In genomic region chr13:56664256-56665170, GRCm38 (mm10) we compare ENCODE assay signal across 14 mouse cellular contexts. TPM values are rescaled to one million over a fixed set of nuclear protein-coding genes. Genes with fewer than 3 reads are reported as not detected.
DNase-seq lines count a peak whose midpoint lies in the region; ATAC-seq and TF ChIP-seq lines count a peak whose summit lies in the region.
"Had no signal": no experiment of that assay in that cellular context is flagged by ENCODE, and none has a peak within 500 bp of the region (broad histone marks: within the 10 kb centered on the region; RNA-seq: fewer than 3 reads in every experiment).

No protein-coding gene starts in this region.

- H3K4me3 ChIP-seq in midbrain, embryonic 10.5 days, result no peak overlapping the region
- no peak overlapping the region for H3K4me3 ChIP-seq in midbrain, embryonic 16.5 days (ENCODE audit: low read depth, low read length)
- H3K4me3 ChIP-seq in kidney, embryonic 15.5 days (replicated peaks), result no peak overlapping the region
- H3K4me3 ChIP-seq in intestine, postnatal 0 days (ENCODE audit: low read depth, low read length), result no peak overlapping the region
- H3K4me3 ChIP-seq: forebrain, embryonic 15.5 days; hindbrain, embryonic 15.5 days had no signal

- peaks cover 6% of the 10 kb centered on the region for H3K4me1 ChIP-seq in midbrain, embryonic 10.5 days
- no peaks in the 10 kb centered on the region for H3K4me1 ChIP-seq in midbrain, embryonic 16.5 days (ENCODE audit: control insufficient read depth, insufficient read depth, low read length)
- peaks cover 15% of the 10 kb centered on the region for H3K4me1 ChIP-seq in kidney, embryonic 15.5 days
- H3K4me1 ChIP-seq in intestine, postnatal 0 days (replicated peaks; ENCODE audit: control insufficient read depth, insufficient read depth, low read length), result no peaks in the 10 kb centered on the region
- H3K4me1 ChIP-seq: forebrain, embryonic 15.5 days; hindbrain, embryonic 15.5 days had no signal

- H3K9ac ChIP-seq in midbrain, embryonic 16.5 days (ENCODE audit: low read depth, low read length), result no peak overlapping the region
- H3K9ac ChIP-seq in kidney, embryonic 15.5 days, result no peak overlapping the region
- H3K9ac ChIP-seq in intestine, postnatal 0 days (ENCODE audit: low read depth, low read length), result no peak overlapping the region
- H3K9ac ChIP-seq: forebrain, embryonic 15.5 days; hindbrain, embryonic 15.5 days; lung, embryonic 14.5 days had no signal

- 82% methylated on average over 17 of the region's 17 CpGs for WGBS in midbrain, embryonic 10.5 days
- WGBS in midbrain, embryonic 16.5 days, result 75% methylated on average over 17 of the region's 17 CpGs
- WGBS in kidney, embryonic 15.5 days, result 61% methylated on average over 17 of the region's 17 CpGs
- 67% methylated on average over 17 of the region's 17 CpGs for WGBS in intestine, postnatal 0 days

- peak; percentile 14 for DNase-seq in cerebellum, adult 8-10 months
- no peak for DNase-seq in cerebellum, postnatal 4 days (ENCODE audit: low spot score in 2 of 2)
- DNase-seq in midbrain, embryonic 10.5 days (ENCODE audit: low spot score), result no peak
- DNase-seq in mesoderm, embryonic 11.5 days (ENCODE audit: low read depth, low spot score), result peak; percentile 26
- DNase-seq in heart, adult 11 months, result no peak
- DNase-seq: kidney, adult 9 months; layer of hippocampus, adult 9-11 months; liver; lung, embryonic 14.5 days had no signal

- no peaks in the 10 kb centered on the region for H3K27me3 ChIP-seq in midbrain, embryonic 10.5 days (ENCODE audit: low read depth, poor library complexity, severe bottlenecking)
- no peaks in the 10 kb centered on the region for H3K27me3 ChIP-seq in midbrain, embryonic 16.5 days (ENCODE audit: control insufficient read depth, insufficient read depth, low read depth, low read length)
- no peaks in the 10 kb centered on the region for H3K27me3 ChIP-seq in kidney, embryonic 15.5 days
- no peaks in the 10 kb centered on the region for H3K27me3 ChIP-seq in intestine, postnatal 0 days (replicated peaks; ENCODE audit: control insufficient read depth, insufficient read depth, low read length)
- H3K27me3 ChIP-seq: forebrain, embryonic 15.5 days; hindbrain, embryonic 15.5 days had no signal

- peak overlapping the region; percentile 47; the same call in 1 of the 2 replicates for H3K27ac ChIP-seq in midbrain, embryonic 10.5 days (replicated peaks)
- no peak overlapping the region for H3K27ac ChIP-seq in midbrain, embryonic 16.5 days (ENCODE audit: low read length)
- H3K27ac ChIP-seq in kidney, embryonic 15.5 days, result no peak overlapping the region
- H3K27ac ChIP-seq in intestine, postnatal 0 days (ENCODE audit: low read depth, low read length), result no peak overlapping the region
- H3K27ac ChIP-seq: forebrain, embryonic 15.5 days; hindbrain, embryonic 15.5 days had no signal

- no peak overlapping the region for H3K4me2 ChIP-seq in midbrain, embryonic 16.5 days (ENCODE audit: low read length)
- no peak overlapping the region for H3K4me2 ChIP-seq in kidney, embryonic 15.5 days
- no peak overlapping the region for H3K4me2 ChIP-seq in intestine, postnatal 0 days (replicated peaks; ENCODE audit: low read depth)
- H3K4me2 ChIP-seq: forebrain, embryonic 15.5 days; hindbrain, embryonic 15.5 days; lung, embryonic 14.5 days had no signal

- TF ChIP-seq CTCF in intestine, postnatal 0 days (IDR thresholded peaks at IDR 0.05; ENCODE audit: low read depth), result no peak

- ATAC-seq in midbrain, embryonic 16.5 days, result no peak
- no peak for ATAC-seq in kidney, embryonic 15.5 days (replicated peaks; ENCODE audit: low FRiP score)
- ATAC-seq in intestine, postnatal 0 days, result no peak
- ATAC-seq: forebrain, embryonic 15.5 days had no signal

- no peaks in the 10 kb centered on the region for H3K9me3 ChIP-seq in midbrain, embryonic 10.5 days (replicated peaks)
- no peaks in the 10 kb centered on the region for H3K9me3 ChIP-seq in midbrain, embryonic 16.5 days (replicated peaks; ENCODE audit: control insufficient read depth, low read length, poor library complexity, severe bottlenecking)
- H3K9me3 ChIP-seq in kidney, embryonic 15.5 days (replicated peaks), result no peaks in the 10 kb centered on the region
- H3K9me3 ChIP-seq in intestine, postnatal 0 days (ENCODE audit: control insufficient read depth), result no peaks in the 10 kb centered on the region
- H3K9me3 ChIP-seq: forebrain, embryonic 15.5 days; hindbrain, embryonic 15.5 days had no signal

- no peaks in the 10 kb centered on the region for H3K36me3 ChIP-seq in midbrain, embryonic 10.5 days
- no peaks in the 10 kb centered on the region for H3K36me3 ChIP-seq in midbrain, embryonic 16.5 days (ENCODE audit: control insufficient read depth, insufficient read depth, low read length)
- no peaks in the 10 kb centered on the region for H3K36me3 ChIP-seq in kidney, embryonic 15.5 days
- no peaks in the 10 kb centered on the region for H3K36me3 ChIP-seq in intestine, postnatal 0 days (ENCODE audit: control insufficient read depth, insufficient read depth)
- H3K36me3 ChIP-seq: forebrain, embryonic 15.5 days; hindbrain, embryonic 15.5 days had no signal

RNA-seq across cellular contexts. Expression of gene Smad5, which starts 38.3 kb away (rescaled TPM):
- 30.6 and 35.9 TPM in 2 replicates for polyA plus RNA-seq in midbrain, embryonic 10.5 days (2016; fragmentation: Nextera tagmentation; extraction: Ambion mirVana)
- polyA plus RNA-seq in midbrain, embryonic 16.5 days (2015; fragmentation: Nextera tagmentation; extraction: Ambion mirVana), result 17.1 and 18.7 TPM in 2 replicates
- polyA plus RNA-seq in kidney, embryonic 15.5 days (2015; fragmentation: Nextera tagmentation; extraction: Ambion mirVana), result 33.3 and 34.6 TPM in 2 replicates
- polyA plus RNA-seq in intestine, postnatal 0 days (2015; fragmentation: Nextera tagmentation; extraction: Ambion mirVana), result 8.5 and 11.9 TPM in 2 replicates

RNA-seq across cellular contexts. Expression of gene Tgfbi, which starts 55.2 kb away (rescaled TPM):
- polyA plus RNA-seq in midbrain, embryonic 10.5 days (2016; fragmentation: Nextera tagmentation; extraction: Ambion mirVana), result 23.2 and 29.8 TPM in 2 replicates
- polyA plus RNA-seq in midbrain, embryonic 16.5 days (2015; fragmentation: Nextera tagmentation; extraction: Ambion mirVana), result 2.9 and 4.1 TPM in 2 replicates
- 121 and 135 TPM in 2 replicates for polyA plus RNA-seq in kidney, embryonic 15.5 days (2015; fragmentation: Nextera tagmentation; extraction: Ambion mirVana)
- polyA plus RNA-seq in intestine, postnatal 0 days (2015; fragmentation: Nextera tagmentation; extraction: Ambion mirVana), result 101 and 105 TPM in 2 replicates

Comparison
In these comparisons a context has a peak if more than half of its experiments do, and no peak if none do; other contexts are left out.
1. DNase-seq: peak in cerebellum, adult 8-10 months (single experiment) and mesoderm, embryonic 11.5 days (single experiment); none in cerebellum, postnatal 4 days (0 of 2), midbrain, embryonic 10.5 days (single experiment) and heart, adult 11 months (single experiment).